Mouse (Mus musculus): ENCODE measurements around the gene Gpbar1. TPM values are rescaled to one million over a fixed set of nuclear protein-coding genes. Genes with fewer than 3 reads are reported as not detected.

Gene Gpbar1
- total RNA-seq, 2 experiments from 2014 or later: not detected

- ATAC-seq (ENCODE audit: poor library complexity, severe bottlenecking): no peak
Observed at GRCm38 (mm10) chr1:74277883-74278537, 340 bp upstream of the Gpbar1 start.

- no peak for ATAC-seq (ENCODE audit: poor library complexity, severe bottlenecking)
Observed at GRCm38 (mm10) chr1:74278988-74279387, 638 bp downstream of the Gpbar1 start.

DNA sequence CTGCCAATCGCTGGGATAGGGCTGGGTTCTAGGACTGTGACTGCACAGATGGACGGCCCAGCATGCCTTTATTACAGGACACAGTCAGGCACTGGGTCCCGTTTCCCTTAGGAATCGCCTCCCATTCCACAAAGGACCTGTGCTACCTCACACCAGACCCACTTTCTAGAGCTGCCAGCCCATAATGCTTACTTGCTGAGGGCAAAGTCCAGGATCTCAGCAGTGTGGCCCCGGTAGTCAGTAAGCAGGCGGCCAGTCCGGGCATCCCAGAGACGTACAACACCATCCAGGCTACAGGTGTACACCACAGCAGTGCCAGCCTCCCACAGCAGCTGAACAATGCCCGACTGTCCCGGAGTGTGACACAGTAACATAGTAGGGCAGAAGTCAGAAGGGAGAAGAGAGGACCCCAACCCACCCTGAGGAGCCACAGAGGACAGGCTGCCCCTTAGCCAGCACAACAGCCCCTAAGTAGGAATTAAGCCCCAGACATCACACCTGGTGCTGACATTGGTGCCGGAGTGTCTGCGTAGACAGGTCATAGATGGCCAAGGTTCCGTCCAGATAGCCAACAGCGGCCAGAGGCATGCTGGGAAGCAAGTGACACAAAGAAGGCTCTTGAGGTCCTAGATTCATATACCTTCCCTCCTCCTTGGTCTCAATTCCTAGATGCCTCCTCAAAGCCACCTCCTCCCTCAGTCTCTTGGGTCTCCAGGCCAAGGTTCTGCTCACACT lies 2.4 kb downstream of the Gpbar1 start:
- ATAC-seq (ENCODE audit: poor library complexity, severe bottlenecking): no peak

DNA sequence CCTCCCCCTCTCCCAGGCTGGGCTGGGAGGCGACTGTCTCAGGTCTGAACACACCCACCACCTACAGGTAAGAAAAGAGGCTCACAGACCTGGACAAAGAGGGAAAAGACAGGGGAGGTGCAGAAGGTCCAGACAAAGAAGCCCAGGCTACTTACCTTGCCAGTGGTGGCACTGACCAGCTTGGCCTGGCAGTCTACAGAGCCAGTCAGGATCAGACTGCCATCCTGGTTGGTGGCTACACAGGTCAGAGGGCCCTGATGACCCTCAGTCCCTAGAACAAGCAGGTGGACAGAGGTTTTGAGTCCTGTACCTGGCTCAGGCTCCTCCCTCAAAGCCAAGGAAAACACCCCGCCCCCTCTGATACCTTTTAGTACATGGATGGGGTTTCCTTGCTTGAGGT lies 3.0 kb downstream of the Gpbar1 start:
- no peak for ATAC-seq (ENCODE audit: poor library complexity, severe bottlenecking)

DNA sequence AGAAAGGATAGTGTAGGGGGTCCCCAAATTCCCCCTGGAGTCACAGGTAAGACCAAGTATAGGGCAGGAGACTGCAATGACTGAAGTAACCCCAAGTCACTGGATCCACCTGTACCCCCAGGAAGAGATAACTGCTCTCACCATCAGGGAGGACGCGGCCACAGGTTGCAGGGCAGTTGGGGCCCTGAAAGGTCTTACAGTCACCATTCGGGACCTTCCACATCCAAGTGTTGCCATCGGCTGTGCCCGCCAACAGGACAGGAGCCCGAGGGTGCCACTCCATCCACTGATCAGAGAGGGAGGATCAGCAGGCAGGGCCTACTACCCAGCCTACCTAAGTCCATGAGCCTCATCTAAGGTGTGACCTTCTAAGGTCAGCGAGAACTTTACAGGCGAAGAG lies 3.5 kb downstream of the Gpbar1 start:
- ATAC-seq (ENCODE audit: poor library complexity, severe bottlenecking): no peak

DNA sequence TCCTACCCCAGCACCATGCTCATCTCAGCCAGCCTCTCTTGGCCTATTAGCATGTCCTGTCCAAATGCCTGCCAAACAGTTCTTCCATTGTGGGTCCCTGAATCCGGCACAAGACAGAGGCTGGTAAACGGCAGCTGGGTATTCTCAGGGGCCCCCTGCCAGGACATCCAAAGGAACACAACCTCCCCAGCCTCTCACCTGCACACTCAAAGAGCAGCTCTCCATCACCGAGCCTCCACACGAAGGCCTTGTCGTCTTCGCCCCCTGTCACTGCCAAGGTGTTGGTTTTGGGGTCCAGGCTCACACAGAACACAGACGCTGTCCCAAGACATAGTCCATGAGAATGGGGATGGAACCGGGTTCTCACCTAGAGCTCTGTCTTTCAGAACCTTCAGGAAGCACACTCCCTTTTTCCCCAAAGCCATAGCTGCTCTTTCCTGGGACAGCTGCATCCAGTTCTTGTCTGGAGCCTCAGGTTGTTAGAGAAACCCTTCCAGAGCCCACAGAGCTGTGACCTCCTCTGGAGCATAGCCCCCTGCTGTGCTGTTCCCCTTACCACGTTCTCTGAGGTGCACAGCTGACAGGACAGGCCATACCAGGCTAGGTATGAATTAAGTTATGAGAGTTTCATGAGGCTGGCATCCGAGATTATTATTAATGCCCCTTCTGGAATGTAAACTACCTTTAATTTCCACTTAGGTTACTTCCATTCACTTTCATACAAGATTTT lies 4.7 kb downstream of the Gpbar1 start:
- ATAC-seq (ENCODE audit: poor library complexity, severe bottlenecking): no peak

GRCm38 (mm10) chr1:74283686-74284463 lies 5.5 kb downstream of the Gpbar1 start:
- peak; percentile 6 for ATAC-seq (ENCODE audit: poor library complexity, severe bottlenecking)

DNA sequence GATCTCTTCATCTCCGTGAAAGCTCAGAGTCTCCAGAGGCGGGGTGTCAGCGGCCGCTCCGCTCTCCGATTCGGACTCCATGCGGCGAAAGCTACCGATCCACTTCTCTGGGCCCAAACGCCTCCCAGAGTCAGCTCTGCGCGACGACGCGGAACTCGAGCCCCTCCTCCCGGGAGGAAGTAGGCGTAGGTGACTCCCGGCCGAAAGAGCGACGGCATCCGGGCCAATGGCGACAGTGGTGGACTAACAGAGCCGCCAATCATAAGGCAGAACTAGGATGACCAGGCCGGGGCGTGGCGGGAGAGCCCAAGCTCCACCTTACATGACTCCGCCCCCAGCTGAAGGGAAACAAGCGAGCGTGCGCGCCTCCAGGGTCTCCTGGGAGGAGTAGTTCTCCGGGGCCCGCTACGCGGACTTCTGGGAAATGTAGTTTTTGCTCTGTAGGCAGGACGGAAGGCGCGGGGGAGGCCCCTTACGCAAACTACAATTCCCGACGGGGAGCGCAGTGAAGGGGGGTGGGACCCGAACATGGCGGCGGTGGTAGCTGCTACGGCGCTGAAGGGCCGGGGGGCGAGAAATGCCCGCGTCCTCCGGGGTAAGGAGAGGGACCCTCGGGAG lies 6.3 kb downstream of the Gpbar1 start, which contains the start of the genes Aamp and Pnkd:
Gene Aamp (minus strand): TSS at position 196 of the 618 bp plus-strand sequence.
Gene Pnkd (plus strand): TSS at position 388 of the 618 bp plus-strand sequence.
- peak; percentile 95 for ATAC-seq (ENCODE audit: poor library complexity, severe bottlenecking)

DNA sequence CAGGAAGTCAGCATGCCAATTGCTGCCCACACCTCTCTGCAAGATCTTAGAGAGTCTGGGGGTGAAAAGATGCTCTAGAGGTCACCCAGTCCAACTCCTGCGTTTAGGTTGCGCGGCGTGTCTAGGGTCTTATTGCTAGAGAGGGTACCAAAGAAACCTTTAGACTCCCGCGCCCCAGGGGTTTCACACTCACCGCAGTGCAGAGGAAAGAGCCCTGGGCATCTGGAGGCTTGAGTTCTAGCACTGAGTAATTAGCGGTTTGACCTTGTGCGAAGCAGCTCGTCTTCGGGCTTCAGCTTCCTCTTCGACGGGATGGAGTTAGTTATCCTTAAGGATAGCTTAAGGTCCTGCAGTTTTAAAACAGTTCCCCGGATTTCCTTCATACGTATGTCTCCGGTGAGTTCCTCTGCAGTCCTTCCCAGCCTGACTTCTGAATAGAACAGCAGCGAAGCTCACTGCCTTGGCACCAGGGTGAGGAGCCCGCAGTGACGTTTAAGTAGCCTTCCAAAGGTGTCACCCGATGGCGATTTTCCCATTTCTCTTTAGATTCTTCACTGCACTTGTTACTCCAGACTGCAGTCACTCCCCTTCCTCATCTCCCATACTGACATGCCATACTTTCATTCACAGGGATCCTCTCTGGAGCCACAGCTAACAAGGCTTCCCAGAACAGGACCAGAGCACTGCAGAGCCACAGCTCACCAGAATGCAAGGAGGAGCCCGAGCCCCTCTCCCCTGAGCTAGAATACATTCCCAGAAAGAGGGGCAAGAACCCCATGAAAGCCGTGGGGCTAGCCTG lies 7.1 kb downstream of the Gpbar1 start:
- ATAC-seq (ENCODE audit: poor library complexity, severe bottlenecking): no peak

DNA sequence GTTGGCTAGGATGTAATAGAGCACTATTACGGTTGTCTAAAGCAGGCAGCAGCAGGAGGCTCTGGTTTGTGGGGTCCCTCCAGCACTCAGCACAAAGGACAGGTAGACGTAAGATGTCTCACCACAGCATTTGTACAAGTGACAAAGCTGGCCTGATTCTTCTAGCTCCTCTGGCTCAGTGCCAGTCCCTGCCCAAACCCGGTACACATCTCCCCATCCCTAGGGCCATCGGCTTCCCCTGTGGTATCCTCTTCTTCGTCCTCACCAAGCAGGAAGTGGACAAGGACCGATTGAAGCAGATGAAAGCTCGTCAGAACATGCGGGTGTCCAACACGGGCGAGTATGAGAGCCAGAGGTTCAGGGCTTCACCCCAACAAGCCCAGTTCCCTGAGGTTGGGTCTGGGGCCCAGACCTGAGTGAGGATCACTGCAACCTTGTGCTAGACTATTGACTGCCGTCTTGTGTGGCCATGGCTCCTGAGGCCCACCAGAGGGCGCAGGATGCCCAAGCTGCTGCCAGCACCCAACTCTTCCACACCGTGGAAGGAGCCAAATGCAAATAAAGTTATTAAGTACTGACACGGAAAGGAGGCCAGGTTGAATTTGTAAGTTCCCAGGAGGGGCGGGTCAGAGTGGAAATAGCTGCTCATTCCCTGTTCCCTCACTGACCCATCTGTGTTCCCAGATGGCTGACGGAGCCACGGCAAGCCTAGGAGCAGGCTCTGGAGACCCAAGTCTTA lies 8.7 kb downstream of the Gpbar1 start:
- ATAC-seq (ENCODE audit: poor library complexity, severe bottlenecking): peak; percentile 33; the same call in 1 of the 2 replicates

GRCm38 (mm10) chr1:74288327-74288726 lies 10.0 kb downstream of the Gpbar1 start:
- no peak for ATAC-seq (ENCODE audit: poor library complexity, severe bottlenecking)

- no peak for ATAC-seq (ENCODE audit: poor library complexity, severe bottlenecking)
Observed at GRCm38 (mm10) chr1:74289248-74289647, 10.9 kb downstream of the Gpbar1 start.

- ATAC-seq (ENCODE audit: poor library complexity, severe bottlenecking): no peak
Observed at GRCm38 (mm10) chr1:74289740-74290139, 11.4 kb downstream of the Gpbar1 start.

DNA sequence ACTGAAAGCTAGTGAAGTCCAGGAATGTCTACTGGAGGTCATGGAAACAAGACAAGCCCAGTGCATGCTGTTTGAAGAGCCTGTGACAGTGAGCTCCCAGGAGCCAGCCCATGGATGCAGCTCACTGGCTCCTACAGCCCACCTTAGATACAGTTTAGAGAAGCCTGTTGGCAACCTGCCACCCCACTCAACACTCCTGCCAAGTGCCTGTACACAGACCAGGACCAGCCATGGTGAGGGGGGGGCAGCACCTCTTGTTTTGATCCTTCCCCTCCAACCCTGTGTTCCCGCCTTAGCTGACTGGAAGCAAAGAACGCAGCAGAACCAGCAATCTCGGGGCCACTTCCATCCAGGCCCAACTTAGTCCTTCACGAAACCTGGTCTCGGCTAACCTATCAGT lies 11.8 kb downstream of the Gpbar1 start:
- ATAC-seq (ENCODE audit: poor library complexity, severe bottlenecking): no peak

DNA sequence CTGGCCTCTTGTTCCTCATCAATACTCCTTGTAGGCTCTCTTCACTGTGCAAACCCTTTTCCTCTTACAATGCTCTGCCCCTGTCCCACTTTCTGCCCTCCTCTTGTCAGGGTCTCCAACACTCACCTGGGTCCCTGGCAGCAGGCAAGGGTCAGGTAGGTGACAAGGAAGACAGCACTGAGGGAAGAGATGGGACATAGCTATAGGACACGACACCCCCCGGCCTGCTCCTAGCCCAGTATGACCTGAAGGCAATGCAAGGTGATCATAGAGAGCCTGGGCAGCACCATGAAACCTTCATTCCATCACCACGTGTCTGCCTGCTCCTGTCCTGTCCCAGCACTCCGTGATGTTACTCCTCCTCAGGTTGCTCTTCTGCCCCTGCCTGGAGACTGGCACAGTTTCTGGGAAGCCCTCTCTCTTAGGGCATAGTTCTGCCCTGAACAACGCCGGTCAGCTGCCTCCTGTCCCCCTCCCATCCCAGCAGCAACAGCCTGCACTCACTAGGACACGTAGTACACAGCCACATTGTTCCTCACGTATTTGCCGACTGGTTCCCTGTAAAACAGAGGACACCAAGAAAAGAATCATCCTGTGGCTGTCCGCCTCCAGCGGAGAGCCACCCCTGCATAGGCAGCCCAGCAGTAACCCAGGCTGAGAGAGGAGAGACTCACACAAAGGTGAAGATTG lies 14.1 kb downstream of the Gpbar1 start:
- ATAC-seq (ENCODE audit: poor library complexity, severe bottlenecking): no peak

DNA sequence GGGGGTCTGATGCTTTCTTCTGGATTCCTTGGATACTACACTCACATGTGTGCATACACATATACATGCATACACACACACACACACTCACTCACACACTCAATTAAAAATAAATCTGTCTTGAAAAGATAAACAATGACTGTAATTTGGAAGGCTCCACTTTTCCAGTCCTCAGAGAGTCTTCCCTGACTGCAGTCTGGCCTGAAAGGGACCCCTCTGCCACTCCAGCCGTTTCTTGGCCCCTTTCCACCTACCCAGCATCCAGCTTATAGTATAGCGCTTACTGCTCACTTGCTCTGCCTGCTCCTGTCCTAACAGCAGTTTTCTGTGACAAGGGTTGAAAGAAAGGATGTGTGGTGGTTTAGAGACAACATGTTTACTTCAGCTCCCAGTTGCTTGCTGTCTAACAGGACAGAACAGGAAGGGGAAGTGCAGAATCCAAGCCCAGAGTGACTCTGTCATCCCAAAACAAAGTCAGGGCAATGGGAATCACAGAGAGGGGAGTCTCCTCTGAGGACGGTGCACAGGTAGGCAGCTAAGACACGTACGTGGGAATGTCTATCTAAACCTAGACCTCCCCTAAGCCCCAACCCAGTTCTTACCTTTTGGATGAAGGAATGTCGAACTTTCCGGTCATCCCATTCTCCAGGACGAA lies 15.1 kb downstream of the Gpbar1 start:
- ATAC-seq (ENCODE audit: poor library complexity, severe bottlenecking): no peak

DNA sequence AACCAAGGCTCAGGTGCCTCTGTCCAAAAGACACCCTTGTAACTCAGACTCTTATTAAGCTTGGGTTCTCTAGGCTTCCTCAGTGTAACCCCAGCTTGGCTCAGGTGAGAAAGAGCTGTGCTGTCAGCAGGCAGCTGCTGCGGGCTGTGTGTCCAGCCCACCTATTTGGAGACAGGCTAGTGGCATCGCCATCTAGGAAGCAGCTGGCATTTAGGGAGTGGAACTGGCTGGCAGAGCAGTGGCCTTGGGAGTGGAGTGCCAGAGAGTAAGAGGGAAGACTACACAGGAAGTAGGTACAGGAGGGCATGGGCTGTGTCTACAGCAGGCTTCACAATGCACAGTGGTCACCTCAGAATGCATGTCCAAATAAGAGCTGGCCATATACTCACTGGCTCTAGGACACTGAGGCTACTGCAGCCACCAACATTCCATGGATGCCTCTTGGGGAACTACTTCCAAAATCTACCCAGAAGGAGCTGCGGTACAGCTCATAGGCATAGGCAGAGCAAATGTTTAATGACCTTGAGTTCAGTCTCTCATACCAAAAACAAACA lies 15.8 kb downstream of the Gpbar1 start:
- no peak for ATAC-seq (ENCODE audit: poor library complexity, severe bottlenecking)

Data from megakaryocyte, adult 5-6 weeks (primary cell).